Mouse (Mus musculus) liver (tissue): ENCODE data around the gene Prx.
"Not testable (repeated sequence)": the region's sequence is repeated elsewhere in the genome, so short reads cannot be mapped to it uniquely, and the experiment has no call there.

Experiments
- DNase-seq: peaks from one replicate; pipeline ENCODE4 v3.0.0-alpha.2; 2020; ENCODE audit warnings: mixed read lengths

Gene Prx

DNA sequence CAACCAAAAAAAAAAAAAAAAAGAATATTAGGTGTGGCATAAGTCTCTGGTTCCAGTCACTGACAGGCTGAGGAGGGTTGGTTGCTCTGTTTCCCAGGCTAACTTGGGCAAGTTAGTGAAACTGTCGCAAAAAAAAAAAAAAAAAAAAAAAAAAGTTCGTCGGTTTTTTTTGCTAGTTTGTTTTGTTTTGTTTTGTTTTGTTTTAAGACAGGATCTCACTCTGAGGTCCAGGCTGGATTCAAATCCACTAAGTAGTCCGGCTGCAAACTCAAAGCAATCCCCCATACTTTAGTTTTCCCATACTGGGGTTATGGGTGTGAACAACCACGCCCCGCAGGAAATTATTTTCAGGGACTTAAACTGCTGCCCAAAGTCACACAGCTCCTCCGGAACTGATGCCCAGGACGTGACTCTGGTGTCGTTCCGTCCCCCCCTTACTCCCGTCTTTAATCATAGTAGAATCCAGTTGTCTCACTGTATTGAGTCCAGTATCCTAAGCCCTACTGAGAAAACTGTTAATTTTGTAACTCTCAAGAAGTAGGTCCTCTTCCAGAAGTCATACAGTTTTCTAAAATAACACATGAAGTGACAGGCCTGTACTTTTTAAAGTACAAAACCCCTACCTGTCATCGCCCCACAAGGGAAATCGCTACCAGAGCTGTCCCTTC is 12.9 kb upstream of the Prx start:
- peak; percentile 64 for DNase-seq

DNA sequence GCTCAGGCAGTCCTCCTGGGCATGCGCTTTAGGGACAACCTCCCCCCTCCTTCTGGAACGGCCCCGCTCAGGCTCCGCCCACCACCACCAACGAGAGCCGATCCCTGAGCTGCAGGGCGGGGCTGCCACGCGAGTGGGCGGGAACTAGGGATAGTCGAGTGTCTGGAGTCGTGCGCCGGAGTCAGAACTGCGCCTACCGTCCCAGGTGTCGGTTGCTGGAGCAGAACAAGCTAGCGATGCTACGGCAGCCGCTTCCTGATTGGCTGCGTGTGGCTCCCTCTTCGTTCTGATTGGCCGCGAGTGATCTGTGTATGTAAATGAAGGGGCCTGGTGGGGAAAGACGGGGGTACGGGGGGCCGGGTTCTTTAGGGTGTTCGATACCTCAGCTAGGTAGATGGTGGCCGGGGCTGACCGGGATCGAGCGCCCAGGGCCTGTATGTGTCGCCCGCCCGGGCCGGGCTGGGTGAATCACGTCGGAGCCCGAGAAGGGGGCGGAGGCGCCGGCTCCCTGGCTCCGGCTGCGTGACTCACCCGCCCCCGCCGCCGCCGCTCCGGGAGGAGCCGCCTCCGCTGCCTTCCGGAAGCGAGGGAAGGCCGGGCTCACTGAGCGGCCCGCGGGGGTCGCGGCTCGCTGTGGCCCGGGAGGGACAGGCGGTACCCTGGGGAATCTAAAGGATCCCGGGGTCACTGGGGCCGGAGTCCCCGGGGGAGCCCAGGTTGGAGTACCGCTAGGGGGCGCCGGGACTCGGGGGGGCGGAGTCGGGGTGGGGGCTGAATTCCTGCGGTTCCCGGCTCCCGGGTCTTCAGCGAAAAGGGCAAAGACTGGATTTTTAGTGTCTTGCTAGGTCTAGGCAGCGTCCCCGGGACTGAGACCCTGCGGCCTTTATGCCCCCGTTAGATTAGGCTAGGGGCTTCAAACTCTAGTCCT is 12.1 kb upstream of the Prx start, which contains the start of gene Sertad1:
Gene Sertad1 (plus strand): TSS at position 141 of the 928 bp plus-strand sequence.
- DNase-seq = peak; percentile 100

GRCm38 (mm10) chr7:27487740-27488268 is 11.3 kb upstream of the Prx start:
- DNase-seq = peak; percentile 71

DNA sequence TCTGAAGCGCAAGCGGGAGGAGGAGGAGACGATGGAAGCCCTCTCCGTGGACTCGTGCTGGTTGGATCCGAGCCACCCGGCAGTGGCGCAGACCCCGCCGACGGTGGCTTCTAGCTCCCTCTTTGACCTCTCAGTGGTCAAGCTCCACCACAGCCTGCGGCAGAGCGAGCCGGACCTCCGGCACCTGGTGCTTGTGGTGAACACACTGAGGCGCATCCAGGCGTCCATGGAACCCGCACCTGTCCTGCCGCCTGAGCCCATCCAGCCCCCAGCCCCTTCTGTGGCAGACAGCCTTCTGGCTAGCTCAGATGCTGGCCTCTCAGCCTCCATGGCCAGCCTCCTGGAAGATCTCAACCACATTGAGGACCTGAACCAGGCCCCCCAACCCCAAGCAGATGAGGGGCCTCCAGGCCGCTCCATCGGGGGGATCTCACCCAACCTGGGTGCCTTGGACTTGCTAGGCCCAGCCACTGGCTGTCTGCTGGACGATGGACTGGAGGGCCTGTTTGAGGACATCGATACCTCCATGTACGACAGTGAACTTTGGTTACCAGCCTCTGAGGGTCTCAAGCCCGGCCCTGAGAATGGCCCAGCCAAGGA is 9.8 kb upstream of the Prx start:
- DNase-seq = no peak

DNA sequence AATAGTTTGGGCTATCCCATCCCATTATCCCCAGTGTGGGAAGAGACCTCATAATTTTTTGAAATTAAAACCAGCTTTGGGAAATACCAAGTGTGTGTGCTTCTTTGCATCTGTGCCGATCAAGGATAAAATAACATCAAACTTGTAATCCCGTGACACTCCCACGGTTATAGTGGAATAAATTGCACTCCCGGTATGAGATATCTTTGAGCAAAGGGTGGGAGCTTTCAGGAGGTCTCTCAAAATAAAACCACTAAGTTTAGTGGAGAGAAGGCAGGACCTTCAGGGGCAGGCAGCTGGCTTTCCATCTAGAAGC is 8.9 kb upstream of the Prx start:
- DNase-seq = no peak

DNA sequence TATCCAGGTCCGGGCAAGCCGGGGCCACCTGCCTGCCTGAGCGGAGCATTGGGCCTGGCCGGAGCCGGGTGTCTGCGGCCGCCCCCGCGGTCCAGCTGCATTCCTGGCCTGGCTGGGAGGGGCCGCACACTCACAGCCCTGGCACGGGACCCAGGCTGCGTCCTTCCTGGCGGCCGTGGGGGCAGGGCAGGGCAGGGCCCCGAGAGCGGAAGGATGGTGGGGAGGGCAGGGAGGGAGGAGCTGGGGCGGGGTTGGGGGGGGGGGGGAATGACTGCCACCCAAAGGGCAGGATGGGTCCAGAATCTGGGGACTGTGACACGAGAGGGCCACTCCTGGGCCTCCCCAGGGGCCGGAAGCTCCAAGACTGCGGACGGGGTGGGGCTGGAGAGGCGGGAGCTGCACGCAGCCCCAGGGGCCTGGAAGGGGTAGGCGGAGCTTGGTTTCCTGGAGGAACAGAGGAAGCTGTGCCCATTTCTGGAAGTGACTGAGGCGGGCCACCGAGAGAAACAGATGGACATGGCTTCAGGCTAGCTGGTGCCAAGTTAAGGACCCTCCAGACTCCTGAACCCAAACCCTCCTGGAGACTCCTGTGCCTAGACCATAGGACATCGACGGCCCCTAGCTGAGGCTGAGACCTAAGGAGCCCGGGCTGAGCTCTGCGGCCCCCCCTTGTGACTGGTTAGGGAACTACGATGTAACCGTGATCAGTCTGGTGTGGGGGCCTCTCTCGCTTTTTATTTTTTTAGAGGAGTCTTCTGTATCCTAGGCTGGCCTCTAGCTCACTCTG is 8.4 kb upstream of the Prx start:
- DNase-seq = peak; percentile 96

- DNase-seq = no peak
These were observed 7.3 kb upstream of the Prx start for GRCm38 (mm10) chr7:27491856-27492255.

DNA sequence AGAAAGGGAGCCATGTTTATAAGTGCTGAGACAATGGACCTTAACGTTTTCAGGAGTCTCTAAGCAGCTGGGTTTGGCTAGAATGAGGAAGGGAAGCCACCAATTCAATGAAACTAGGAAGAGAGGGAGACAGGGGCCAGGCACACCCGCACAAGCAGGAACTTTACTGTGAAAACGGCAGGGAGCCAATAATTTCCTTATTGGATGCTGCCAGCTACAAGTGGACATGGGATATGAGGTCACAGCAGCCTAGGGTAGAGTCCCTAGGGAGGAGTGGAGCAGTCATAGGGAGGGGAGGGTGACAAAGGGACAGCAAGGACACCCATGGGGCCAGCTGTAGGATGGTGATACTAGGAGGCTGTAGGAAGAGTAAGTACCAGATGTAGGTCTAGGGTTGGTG is 6.1 kb upstream of the Prx start:
- DNase-seq = no peak

GRCm38 (mm10) chr7:27493450-27493849 is 5.7 kb upstream of the Prx start:
- no peak for DNase-seq

GRCm38 (mm10) chr7:27494659-27495367 is 4.3 kb upstream of the Prx start:
- not testable (repeated sequence) for DNase-seq

DNA sequence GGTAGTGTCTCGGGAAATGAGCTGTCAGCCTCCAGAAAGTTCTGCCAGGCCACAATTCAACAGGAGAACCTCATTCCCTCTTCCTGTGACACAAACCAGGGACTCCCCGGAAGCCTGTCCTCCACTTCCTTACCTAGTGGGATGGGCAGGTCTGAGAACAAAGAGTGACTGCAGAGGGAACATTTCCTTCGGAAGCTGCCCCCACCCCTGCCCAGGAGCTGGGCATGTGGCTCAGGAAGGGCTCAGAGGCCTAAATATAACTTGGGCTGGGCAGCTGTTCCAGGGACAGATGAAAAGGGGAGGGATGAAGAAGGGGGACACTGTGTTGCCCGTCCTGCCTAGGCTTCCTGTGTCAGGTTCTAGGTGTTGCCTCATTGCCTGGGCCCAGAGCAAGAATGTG is 2.5 kb downstream of the Prx start:
- DNase-seq = no peak

GRCm38 (mm10) chr7:27506765-27507370 is 7.7 kb downstream of the Prx start:
- peak; percentile 31 for DNase-seq

DNA sequence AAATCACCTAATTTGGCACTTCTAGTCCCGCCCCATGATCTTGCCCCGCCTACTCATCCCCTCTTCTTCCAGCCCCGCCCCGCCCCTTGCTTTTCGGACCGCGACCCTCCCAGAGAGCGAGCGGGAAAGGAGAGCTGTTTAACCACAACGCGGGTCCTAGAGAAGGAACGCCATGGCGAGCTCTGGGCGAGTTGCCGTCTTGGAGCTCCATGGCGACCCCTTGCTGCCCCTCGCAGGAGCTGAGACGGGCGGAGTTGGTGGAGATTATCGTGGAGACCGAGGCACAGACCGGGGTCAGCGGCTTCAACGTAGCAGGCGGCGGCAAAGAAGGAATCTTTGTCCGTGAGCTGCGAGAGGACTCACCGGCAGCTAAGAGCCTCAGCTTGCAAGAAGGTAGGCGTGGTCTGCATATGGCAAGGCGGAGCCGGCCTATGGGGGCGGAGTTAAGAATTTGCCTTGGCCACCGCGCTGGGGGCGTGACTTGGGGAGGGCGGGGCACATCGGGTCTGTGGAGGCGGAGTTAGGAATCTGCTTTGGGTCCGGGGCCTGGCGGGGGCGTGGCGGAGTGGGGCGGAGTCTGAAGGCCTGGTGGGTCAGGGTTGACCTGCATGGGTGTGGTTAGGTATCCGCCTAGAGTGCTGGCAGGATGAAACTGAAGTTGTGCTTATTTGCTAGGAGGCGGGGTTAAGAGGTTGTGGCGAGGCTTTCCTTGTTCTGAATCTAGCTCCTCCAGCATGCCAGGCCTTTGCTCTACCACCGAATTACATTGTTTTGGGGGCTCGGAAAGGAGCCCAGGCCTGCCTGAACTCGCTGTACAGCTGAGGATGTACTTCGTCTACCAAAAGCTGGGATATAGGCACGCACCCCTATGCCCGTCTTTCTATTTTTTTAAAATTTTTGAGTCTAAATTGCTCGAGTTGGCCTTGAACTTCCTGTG is 8.9 kb downstream of the Prx start:
- DNase-seq = peak; percentile 100

DNA sequence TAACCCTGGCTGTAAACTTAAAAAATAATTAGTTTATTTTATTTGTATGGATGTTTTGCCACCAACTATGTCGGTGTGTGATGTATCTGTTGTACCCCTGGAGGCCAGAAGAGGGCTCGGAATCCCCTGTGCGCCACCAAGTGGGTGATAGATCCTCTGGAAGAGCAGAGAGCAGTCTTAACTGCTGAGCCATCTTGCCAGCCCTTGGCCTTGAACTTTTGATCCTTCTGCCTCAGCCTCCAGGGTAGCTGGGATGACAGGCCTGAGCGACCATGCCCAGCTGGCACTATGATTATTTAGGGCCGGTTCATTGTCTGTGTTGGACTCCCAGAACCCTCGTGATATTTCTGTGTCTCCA is 9.5 kb downstream of the Prx start:
- peak; percentile 85 for DNase-seq

DNA sequence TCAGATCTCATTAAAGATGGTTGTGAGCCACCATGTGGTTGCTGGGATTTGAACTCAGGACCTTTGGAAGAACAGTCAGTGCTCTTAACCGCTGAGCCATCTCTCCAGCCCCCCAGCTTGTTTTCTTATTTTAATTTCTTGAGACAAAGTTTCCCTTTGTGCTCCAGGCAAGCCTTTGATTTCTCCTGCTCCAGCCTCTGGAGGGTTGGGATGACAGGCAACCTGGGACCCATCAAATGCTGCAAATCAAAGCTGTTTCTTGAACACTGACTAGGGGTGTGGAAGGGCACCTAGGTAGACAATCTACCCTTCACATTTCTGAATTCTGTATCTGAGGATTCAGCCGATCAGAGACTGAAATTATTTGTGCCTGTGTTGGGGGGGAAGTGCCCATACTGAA is 11.7 kb downstream of the Prx start:
- DNase-seq = no peak

DNA sequence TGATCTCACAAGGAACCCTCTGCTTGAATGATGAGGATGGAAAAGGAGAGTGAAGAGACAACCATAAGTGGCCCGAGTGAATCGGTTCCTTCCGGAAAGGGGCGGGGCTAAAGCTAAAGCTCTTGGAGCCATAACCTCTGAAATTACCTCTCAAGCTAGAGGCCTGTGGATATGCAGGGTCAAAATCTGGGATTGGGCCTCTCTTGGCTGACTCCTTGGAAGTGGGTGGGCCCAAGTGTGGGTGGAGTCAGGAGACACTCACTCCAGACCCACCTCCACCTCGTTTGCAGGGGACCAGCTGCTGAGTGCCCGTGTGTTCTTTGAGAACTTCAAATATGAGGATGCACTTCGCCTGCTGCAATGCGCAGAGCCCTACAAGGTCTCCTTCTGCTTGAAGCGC is 15.8 kb downstream of the Prx start:
- DNase-seq = no peak

DNA sequence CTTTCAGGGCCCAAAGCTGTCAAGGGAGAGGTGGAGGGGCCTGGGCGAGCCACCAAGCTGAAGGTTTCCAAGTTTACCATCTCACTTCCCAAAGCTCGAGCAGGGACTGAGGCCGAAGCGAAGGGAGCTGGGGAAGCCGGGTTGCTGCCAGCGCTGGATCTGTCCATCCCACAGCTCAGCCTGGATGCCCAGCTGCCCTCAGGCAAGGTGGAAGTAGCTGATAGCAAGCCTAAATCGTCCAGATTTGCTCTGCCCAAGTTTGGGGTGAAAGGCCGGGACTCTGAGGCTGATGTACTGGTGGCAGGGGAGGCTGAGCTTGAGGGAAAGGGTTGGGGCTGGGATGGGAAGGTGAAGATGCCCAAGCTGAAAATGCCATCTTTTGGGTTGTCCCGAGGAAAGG is 19.2 kb downstream of the Prx start:
- no peak for DNase-seq

GRCm38 (mm10) chr7:27520104-27520503 is 21.0 kb downstream of the Prx start:
- no peak for DNase-seq

GRCm38 (mm10) chr7:27520599-27520998 is 21.5 kb downstream of the Prx start:
- DNase-seq = no peak

DNA sequence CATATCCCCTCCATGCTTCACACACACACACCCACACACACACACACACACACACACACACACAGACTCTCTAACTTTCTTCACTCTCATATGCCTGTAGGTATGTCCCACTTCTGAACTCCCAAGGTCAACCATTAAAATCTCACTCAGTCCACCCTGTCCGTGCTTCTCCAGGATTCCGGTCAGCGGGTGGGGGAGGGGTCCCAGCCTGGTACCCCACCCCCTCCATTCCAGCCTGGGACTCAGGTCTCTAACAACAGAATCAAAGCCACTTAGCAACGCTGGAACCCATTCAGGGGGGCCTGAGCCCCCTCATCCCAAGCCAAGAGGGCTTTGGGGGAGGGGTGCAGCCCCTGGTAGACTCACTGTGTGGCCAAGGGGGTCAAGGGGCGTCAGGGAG is 23.8 kb downstream of the Prx start, which contains the start of gene Hipk4:
Gene Hipk4 (plus strand): TSS at position 301 of the 400 bp plus-strand sequence.
- no peak for DNase-seq

- no peak for DNase-seq
These were observed 24.7 kb downstream of the Prx start for GRCm38 (mm10) chr7:27523805-27524204.
